Mouse (Mus musculus): ENCODE measurements around the gene AL607142.1.

Gene AL607142.1

GRCm38 (mm10) chr4:120064696-120065095 lies at the start of gene AL607142.1:
AL607142.1 (plus strand) TSS chr4:120064996.
- no peak for DNase-seq

GRCm38 (mm10) chr4:120018426-120018825 lies 46.4 kb upstream of the AL607142.1 start:
- no peak for DNase-seq

- no peak for DNase-seq
Observed at GRCm38 (mm10) chr4:120022392-120022791, 42.4 kb upstream of the AL607142.1 start.

GRCm38 (mm10) chr4:120023221-120023840 lies 41.5 kb upstream of the AL607142.1 start:
- DNase-seq, result no peak

- peak; percentile 55 for DNase-seq
Observed at GRCm38 (mm10) chr4:120024071-120024470, 40.7 kb upstream of the AL607142.1 start.

GRCm38 (mm10) chr4:120027671-120028070 lies 37.1 kb upstream of the AL607142.1 start:
- DNase-seq, result no peak

- no peak for DNase-seq
Observed at GRCm38 (mm10) chr4:120029937-120030336, 34.9 kb upstream of the AL607142.1 start.

GRCm38 (mm10) chr4:120032320-120032983 lies 32.3 kb upstream of the AL607142.1 start:
- DNase-seq, result peak; percentile 84

GRCm38 (mm10) chr4:120032984-120033355 lies 31.8 kb upstream of the AL607142.1 start:
- DNase-seq, result no peak

- no peak for DNase-seq
Observed at GRCm38 (mm10) chr4:120036294-120036693, 28.5 kb upstream of the AL607142.1 start.

GRCm38 (mm10) chr4:120037007-120037406 lies 27.8 kb upstream of the AL607142.1 start:
- no peak for DNase-seq

GRCm38 (mm10) chr4:120041520-120041919 lies 23.3 kb upstream of the AL607142.1 start:
- no peak for DNase-seq

GRCm38 (mm10) chr4:120042480-120042879 lies 22.3 kb upstream of the AL607142.1 start:
- DNase-seq, result no peak

GRCm38 (mm10) chr4:120044612-120045011 lies 20.2 kb upstream of the AL607142.1 start:
- no peak for DNase-seq

GRCm38 (mm10) chr4:120045131-120045537 lies 19.7 kb upstream of the AL607142.1 start:
- no peak for DNase-seq

GRCm38 (mm10) chr4:120045871-120046270 lies 18.9 kb upstream of the AL607142.1 start:
- no peak for DNase-seq

GRCm38 (mm10) chr4:120047060-120047459 lies 17.7 kb upstream of the AL607142.1 start:
- no peak for DNase-seq

- DNase-seq, result no peak
Observed at GRCm38 (mm10) chr4:120048274-120048673, 16.5 kb upstream of the AL607142.1 start.

GRCm38 (mm10) chr4:120049857-120050256 lies 14.9 kb upstream of the AL607142.1 start:
- no peak for DNase-seq

GRCm38 (mm10) chr4:120052481-120052880 lies 12.3 kb upstream of the AL607142.1 start:
- DNase-seq, result no peak

- DNase-seq, result no peak
Observed at GRCm38 (mm10) chr4:120053026-120054005, 11.5 kb upstream of the AL607142.1 start.

GRCm38 (mm10) chr4:120054145-120054544 lies 10.7 kb upstream of the AL607142.1 start:
- DNase-seq, result no peak

GRCm38 (mm10) chr4:120056451-120056850 lies 8.3 kb upstream of the AL607142.1 start:
- DNase-seq, result no peak
